ENCODE assay signal across 7 mouse cellular contexts in genomic region chr19:4476601-4477257, GRCm38 (mm10). TPM values are rescaled to one million over a fixed set of nuclear protein-coding genes. Genes with fewer than 3 reads are reported as not detected.
DNase-seq lines count a peak whose midpoint lies in the region; ATAC-seq and TF ChIP-seq lines count a peak whose summit lies in the region.

No protein-coding gene starts in this region.

- H3K27me3 ChIP-seq in Patski = no peaks in the 10 kb centered on the region
- H3K27me3 ChIP-seq in embryonic facial prominence, embryonic 14.5 days (replicated peaks; ENCODE audit: control insufficient read depth, insufficient read depth, low read length) = peaks cover 19% of the 10 kb centered on the region
- H3K27me3 ChIP-seq in hindbrain, embryonic 11.5 days (ENCODE audit: control insufficient read depth, insufficient read depth, low read length) = peaks cover 31% of the 10 kb centered on the region
- H3K27me3 ChIP-seq in midbrain, embryonic 14.5 days (ENCODE audit: control insufficient read depth, insufficient read depth, low read length) = peaks cover 34% of the 10 kb centered on the region

- CTCF ChIA-PET in Patski (lab: Charles Lee) = interaction anchor here (1.4 to 2.3 kb wide), 2 partner anchors 20 to 44 kb away, joined by 3 to 9 read pairs; no protein-coding TSS in a partner anchor

- ATAC-seq in Patski = peak; percentile 8
- ATAC-seq in embryonic facial prominence, embryonic 14.5 days (ENCODE audit: low read depth) = peak; percentile 80
- ATAC-seq in hindbrain, embryonic 11.5 days (ENCODE audit: low FRiP score) = peak; percentile 66
- ATAC-seq in midbrain, embryonic 14.5 days (ENCODE audit: low FRiP score, low TSS enrichment) = peak; percentile 58; the same call in 1 of the 2 replicates

- POLR2A ChIA-PET in Patski (lab: Charles Lee) = no interaction called here

- in situ Hi-C loops in Patski (cut with MboI; ENCODE audit: low pct_unique_long_range_greater_than_20kb) = no loop called here

- intact Hi-C loops in left cerebral cortex, postnatal 25 days (cut with DNase I) = loop anchor here (2.0 kb wide), 1 partner anchor 80 kb away; no protein-coding TSS in a partner anchor

- no peaks in the 10 kb centered on the region for H3K36me3 ChIP-seq in embryonic facial prominence, embryonic 14.5 days (ENCODE audit: control insufficient read depth, insufficient read depth, low read length)
- no peaks in the 10 kb centered on the region for H3K36me3 ChIP-seq in hindbrain, embryonic 11.5 days (ENCODE audit: control insufficient read depth, insufficient read depth, low read length)
- H3K36me3 ChIP-seq in midbrain, embryonic 14.5 days (ENCODE audit: control insufficient read depth, insufficient read depth, low read length) = no peaks in the 10 kb centered on the region

- no peak overlapping the region for H3K27ac ChIP-seq in embryonic facial prominence, embryonic 14.5 days (replicated peaks; ENCODE audit: low read depth, low read length)
- no peak overlapping the region for H3K27ac ChIP-seq in hindbrain, embryonic 11.5 days (ENCODE audit: low read depth, low read length)
- no peak overlapping the region for H3K27ac ChIP-seq in midbrain, embryonic 14.5 days (replicated peaks; ENCODE audit: low read depth, low read length)

- DNase-seq in Patski (ENCODE audit: low read depth, low spot score) = no peak
- DNase-seq in adrenal gland, postnatal 14 days = peak; percentile 77
- DNase-seq in embryonic facial prominence, embryonic 14.5 days (ENCODE audit: low spot score) = peak; percentile 53
- DNase-seq in hindbrain, embryonic 11.5 days (ENCODE audit: low spot score) = peak; percentile 64
- peak; percentile 67 to 77 for DNase-seq in left cerebral cortex, postnatal 25 days (ENCODE audit: low spot score in 2 of 2)
- DNase-seq in midbrain, embryonic 14.5 days = peak; percentile 79
- DNase-seq in testis, postnatal 10 days (ENCODE audit: low spot score) = peak; percentile 69

- H3K4me3 ChIP-seq in embryonic facial prominence, embryonic 14.5 days (ENCODE audit: low read depth, low read length) = peak overlapping the region; percentile 57
- H3K4me3 ChIP-seq in hindbrain, embryonic 11.5 days (ENCODE audit: low read depth, low read length) = peak overlapping the region; percentile 53
- peak overlapping the region; percentile 49 for H3K4me3 ChIP-seq in midbrain, embryonic 14.5 days (replicated peaks; ENCODE audit: low read depth, low read length)

- H3K4me2 ChIP-seq in embryonic facial prominence, embryonic 14.5 days (ENCODE audit: low read depth, low read length) = peak overlapping the region; percentile 97
- H3K4me2 ChIP-seq in hindbrain, embryonic 11.5 days (replicated peaks; ENCODE audit: low read depth, low read length) = peak overlapping the region; percentile 94
- H3K4me2 ChIP-seq in midbrain, embryonic 14.5 days (ENCODE audit: low read length) = peak overlapping the region; percentile 89

- no peaks in the 10 kb centered on the region for H3K9me3 ChIP-seq in embryonic facial prominence, embryonic 14.5 days (ENCODE audit: control insufficient read depth, low read length)
- no peaks in the 10 kb centered on the region for H3K9me3 ChIP-seq in hindbrain, embryonic 11.5 days (ENCODE audit: control insufficient read depth, low read length)
- no peaks in the 10 kb centered on the region for H3K9me3 ChIP-seq in midbrain, embryonic 14.5 days (ENCODE audit: control insufficient read depth, low read length)

- peak; percentile 49 for TF ChIP-seq CTCF in Patski (IDR thresholded peaks at IDR 0.05)

- H3K4me1 ChIP-seq in embryonic facial prominence, embryonic 14.5 days (ENCODE audit: control insufficient read depth, insufficient read depth, low read length) = no peaks in the 10 kb centered on the region
- H3K4me1 ChIP-seq in hindbrain, embryonic 11.5 days (replicated peaks; ENCODE audit: control insufficient read depth, insufficient read depth, low read length) = 0 out of 2 replicates have a peak, but pooled peaks cover 2% of the 10 kb centered on the region
- 0 out of 2 replicates have a peak, but pooled peaks cover 5% of the 10 kb centered on the region for H3K4me1 ChIP-seq in midbrain, embryonic 14.5 days (ENCODE audit: control insufficient read depth, insufficient read depth, low read length)

- peak overlapping the region; percentile 64 for H3K9ac ChIP-seq in embryonic facial prominence, embryonic 14.5 days (ENCODE audit: low read depth, low read length)
- peak overlapping the region; percentile 56 for H3K9ac ChIP-seq in hindbrain, embryonic 11.5 days (ENCODE audit: low read depth, low read length)
- peak overlapping the region; percentile 53 for H3K9ac ChIP-seq in midbrain, embryonic 14.5 days (replicated peaks; ENCODE audit: low read length)

- under 1% methylated on average over 33 of the region's 70 CpGs for WGBS in embryonic facial prominence, embryonic 14.5 days
- WGBS in hindbrain, embryonic 11.5 days = under 1% methylated on average over 57 of the region's 70 CpGs
- WGBS in midbrain, embryonic 14.5 days = under 1% methylated on average over 70 of the region's 70 CpGs

RNA-seq across cellular contexts. Expression of gene Syt12, which starts 0.5 kb away (rescaled TPM):
- polyA plus RNA-seq in Patski (2021) = 25.2 TPM
- 35.0 and 41.1 TPM in 2 replicates for total RNA-seq in adrenal gland, postnatal 14 days (2021)
- 0.90 and 1.9 TPM in 2 replicates for polyA plus RNA-seq in embryonic facial prominence, embryonic 14.5 days (2014; fragmentation: Nextera tagmentation; extraction: Ambion mirVana)
- polyA plus RNA-seq in hindbrain, embryonic 11.5 days (2014; fragmentation: Nextera tagmentation; extraction: Ambion mirVana) = 0.91 and 0.99 TPM in 2 replicates
- total RNA-seq in left cerebral cortex, postnatal 25 days (2021) = 10 to 100 TPM; 38.2 to 43.4 TPM
- polyA plus RNA-seq in midbrain, embryonic 14.5 days (2014; fragmentation: Nextera tagmentation; extraction: Ambion mirVana) = 1.6 and 1.9 TPM in 2 replicates

RNA-seq across cellular contexts. Expression of gene 2010003K11Rik, which starts 21.7 kb away (rescaled TPM):
- polyA plus RNA-seq in Patski (2021) = 0.05 TPM
- 23.0 and 25.2 TPM in 2 replicates for total RNA-seq in adrenal gland, postnatal 14 days (2021)
- polyA plus RNA-seq in embryonic facial prominence, embryonic 14.5 days (2014; fragmentation: Nextera tagmentation; extraction: Ambion mirVana) = not detected in 2 replicates
- not detected in 2 replicates for polyA plus RNA-seq in hindbrain, embryonic 11.5 days (2014; fragmentation: Nextera tagmentation; extraction: Ambion mirVana)
- total RNA-seq in left cerebral cortex, postnatal 25 days (2021) = not detected
- not detected in 2 replicates for polyA plus RNA-seq in midbrain, embryonic 14.5 days (2014; fragmentation: Nextera tagmentation; extraction: Ambion mirVana)

RNA-seq across cellular contexts. Expression of gene Pcx, which starts 33.5 kb away (rescaled TPM):
- 21.5 TPM for polyA plus RNA-seq in Patski (2021)
- total RNA-seq in adrenal gland, postnatal 14 days (2021) = 351 and 352 TPM in 2 replicates
- polyA plus RNA-seq in embryonic facial prominence, embryonic 14.5 days (2014; fragmentation: Nextera tagmentation; extraction: Ambion mirVana) = 18.4 TPM in 2 replicates
- polyA plus RNA-seq in hindbrain, embryonic 11.5 days (2014; fragmentation: Nextera tagmentation; extraction: Ambion mirVana) = 11.8 and 13.4 TPM in 2 replicates
- total RNA-seq in left cerebral cortex, postnatal 25 days (2021) = 10 to 100 TPM; 56.9 to 66.3 TPM
- polyA plus RNA-seq in midbrain, embryonic 14.5 days (2014; fragmentation: Nextera tagmentation; extraction: Ambion mirVana) = 18.0 and 20.5 TPM in 2 replicates

RNA-seq across cellular contexts. Expression of gene Rhod, which starts 37.5 kb away (rescaled TPM):
- 108 TPM for polyA plus RNA-seq in Patski (2021)
- 14.1 and 17.3 TPM in 2 replicates for total RNA-seq in adrenal gland, postnatal 14 days (2021)
- 30.0 and 40.4 TPM in 2 replicates for polyA plus RNA-seq in embryonic facial prominence, embryonic 14.5 days (2014; fragmentation: Nextera tagmentation; extraction: Ambion mirVana)
- polyA plus RNA-seq in hindbrain, embryonic 11.5 days (2014; fragmentation: Nextera tagmentation; extraction: Ambion mirVana) = 14.0 and 15.2 TPM in 2 replicates
- under 1 TPM; 0.57 to 0.64 TPM for total RNA-seq in left cerebral cortex, postnatal 25 days (2021)
- 2.6 and 4.8 TPM in 2 replicates for polyA plus RNA-seq in midbrain, embryonic 14.5 days (2014; fragmentation: Nextera tagmentation; extraction: Ambion mirVana)

Comparison
In these comparisons a context has a peak if more than half of its experiments do, and no peak if none do; other contexts are left out.
1. ATAC-seq: peak in every context shown above with its lines; median percentile 80 in embryonic facial prominence, embryonic 14.5 days; 66 in hindbrain, embryonic 11.5 days; 58 in midbrain, embryonic 14.5 days; 8 in Patski.